Mouse (Mus musculus) lung, postnatal 0 days (tissue): ENCODE data around the gene Uhmk1. TPM values are rescaled to one million over a fixed set of nuclear protein-coding genes. Genes with fewer than 3 reads are reported as not detected.
A peak's percentile ranks its signal among the peaks of the same experiment; 100 is the strongest.

Source experiments
- ATAC-seq: fragments of 200-750 bp; cut with Nextera tagmentation; 2 replicates; pipeline ENCODE4 v1.8.0; 2017; ENCODE audit warnings: moderate library complexity
- DNase-seq: peaks from one replicate; pipeline ENCODE4 v3.0.0-alpha.2; 2016; ENCODE audit warnings: low spot score
- H3K27ac ChIP-seq: fragments of 300-500 bp; sonication (generic); 2 replicates; pipeline ENCODE4 v1.5.1; 2014; ENCODE audit warnings: antibody characterized with exemption, mild to moderate bottlenecking, low read length, mixed read lengths
- H3K27me3 ChIP-seq: fragments of 300-500 bp; sonication (generic); replicated peaks from 2 replicates; pipeline ENCODE4 v1.6.1; 2014; ENCODE audit warnings: low read length, mixed read lengths; ENCODE audit not compliant: insufficient read depth
- H3K36me3 ChIP-seq: fragments of 300-500 bp; sonication (generic); 2 replicates; pipeline ENCODE4 v1.6.1; 2014; ENCODE audit warnings: low read length, mixed read lengths; ENCODE audit not compliant: insufficient read depth
- H3K4me1 ChIP-seq: fragments of 300-500 bp; sonication (generic); 2 replicates; pipeline ENCODE4 v1.6.1; 2014; ENCODE audit warnings: antibody characterized with exemption, low read depth, low read length, mixed read lengths; ENCODE audit not compliant: insufficient read depth
- H3K4me2 ChIP-seq: fragments of 300-500 bp; sonication (generic); replicated peaks from 2 replicates; pipeline ENCODE4 v1.6.1; 2014; ENCODE audit warnings: low read depth, mild to moderate bottlenecking, low read length, moderate library complexity, mixed read lengths
- H3K4me3 ChIP-seq: fragments of 300-500 bp; sonication (generic); 2 replicates; pipeline ENCODE4 v1.5.1; 2014; ENCODE audit warnings: low read depth, low read length
- H3K9ac ChIP-seq: fragments of 300-500 bp; sonication (generic); replicated peaks from 2 replicates; pipeline ENCODE4 v1.6.1; 2014; ENCODE audit warnings: low read depth, mild to moderate bottlenecking
- H3K9me3 ChIP-seq: fragments of 300-500 bp; sonication (generic); 2 replicates; pipeline ENCODE4 v1.6.1; 2016; ENCODE audit warnings: low read length, mixed read lengths
- CTCF ChIP-seq: IDR thresholded peaks from 2 replicates; pipeline ENCODE4 v1.5.1; 2016; ENCODE audit warnings: antibody characterized with exemption, mild to moderate bottlenecking
- EP300 ChIP-seq: IDR thresholded peaks from 2 replicates; pipeline ENCODE4 v1.6.1; 2016; ENCODE audit warnings: antibody characterized with exemption, mild to moderate bottlenecking, control low read depth
- WGBS: fragments of 180-500 bp; shearing (Covaris S2); extraction: QIAGEN DNeasy Blood & Tissue Kit; methylation state at CpG from one replicate; pipeline ENCODE4 v1.1.7; 2014; 5-methylcytosine and 5-hydroxymethylcytosine counted together
- polyA plus RNA-seq: library from polyadenylated mRNA; unstranded; fragments of >200 nt; fragmentation: Nextera tagmentation; extraction: Ambion mirVana; gene quantifications from 2 replicates; pipeline ENCODE4 v1.2.1, GENCODE M21; 2015

Gene Uhmk1
- polyA plus RNA-seq, 1 experiment from 2014 or later, result 4.8 TPM

GRCm38 (mm10) chr1:170200379-170200778 lies 14.8 kb downstream of the Uhmk1 start:
- Histone ChIP-seq H3K9me3 (no peaks in the 10 kb centered on the region), H3K27me3 (no peaks in the 10 kb centered on the region), H3K36me3 (peaks cover 39% of the 10 kb centered on the region), H3K9ac (no peak overlapping the region), H3K4me1 (no peaks in the 10 kb centered on the region), H3K4me3 (no peak overlapping the region), H3K4me2 (no peak overlapping the region), H3K27ac (no peak overlapping the region)
- WGBS, result 83% methylated on average over 3 of the region's 3 CpGs
- no peak; the same call in 1 of the 2 replicates for ATAC-seq
- TF ChIP-seq EP300, result no peak
- TF ChIP-seq CTCF, result peak; percentile 61
- DNase-seq, result peak; percentile 22

- no peaks in the 10 kb centered on the region for H3K9me3 ChIP-seq
- H3K4me3 ChIP-seq, result no peak overlapping the region
- no peak overlapping the region for H3K4me2 ChIP-seq
- 93% methylated on average over 8 of the region's 8 CpGs for WGBS
- H3K9ac ChIP-seq, result no peak overlapping the region
- no peak for ATAC-seq
- no peaks in the 10 kb centered on the region for H3K27me3 ChIP-seq
- H3K4me1 ChIP-seq, result no peaks in the 10 kb centered on the region
- no peak for DNase-seq
- H3K36me3 ChIP-seq, result peaks cover 24% of the 10 kb centered on the region
- TF ChIP-seq EP300 (no peak), CTCF (no peak)
- no peak overlapping the region for H3K27ac ChIP-seq
Observed at GRCm38 (mm10) chr1:170196211-170196610, 19.0 kb downstream of the Uhmk1 start.

- no peak overlapping the region for H3K4me3 ChIP-seq
- H3K27ac ChIP-seq, result no peak overlapping the region
- DNase-seq (no peak), ATAC-seq (no peak)
- no peak for TF ChIP-seq CTCF
- no peak for TF ChIP-seq EP300
- H3K9ac ChIP-seq, result no peak overlapping the region
- 95% methylated on average over 1 of the region's 1 CpGs for WGBS
- no peaks in the 10 kb centered on the region for H3K4me1 ChIP-seq
- no peaks in the 10 kb centered on the region for H3K9me3 ChIP-seq
- no peak overlapping the region for H3K4me2 ChIP-seq
- peaks cover 4% of the 10 kb centered on the region for H3K36me3 ChIP-seq
- no peaks in the 10 kb centered on the region for H3K27me3 ChIP-seq
Observed at GRCm38 (mm10) chr1:170191925-170192324, 23.3 kb downstream of the Uhmk1 start.

GRCm38 (mm10) chr1:170190225-170190624 lies 25.0 kb downstream of the Uhmk1 start:
- no peak overlapping the region for H3K4me2 ChIP-seq
- 65% methylated on average over 4 of the region's 4 CpGs for WGBS
- DNase-seq (no peak), ATAC-seq (no peak)
- no peaks in the 10 kb centered on the region; the same call in 1 of the 2 replicates for H3K36me3 ChIP-seq
- H3K9me3 ChIP-seq, result no peaks in the 10 kb centered on the region
- no peak overlapping the region for H3K4me3 ChIP-seq
- TF ChIP-seq CTCF (no peak), EP300 (no peak)
- no peaks in the 10 kb centered on the region for H3K27me3 ChIP-seq
- no peak overlapping the region for H3K27ac ChIP-seq
- H3K9ac ChIP-seq, result no peak overlapping the region
- no peaks in the 10 kb centered on the region for H3K4me1 ChIP-seq

- Histone ChIP-seq H3K36me3 (no peaks in the 10 kb centered on the region; the same call in 1 of the 2 replicates), H3K4me1 (no peaks in the 10 kb centered on the region), H3K27ac (no peak overlapping the region), H3K4me2 (no peak overlapping the region), H3K4me3 (no peak overlapping the region), H3K9ac (no peak overlapping the region), H3K27me3 (no peaks in the 10 kb centered on the region), H3K9me3 (no peaks in the 10 kb centered on the region)
- ATAC-seq (peak; percentile 83), DNase-seq (peak; percentile 63)
- TF ChIP-seq EP300, result no peak
- TF ChIP-seq CTCF, result no peak
- WGBS, result 71% methylated on average over 11 of the region's 11 CpGs
Observed at GRCm38 (mm10) chr1:170188601-170189000, 26.6 kb downstream of the Uhmk1 start.

GRCm38 (mm10) chr1:170186531-170186930 lies 28.7 kb downstream of the Uhmk1 start:
- no peak overlapping the region for H3K27ac ChIP-seq
- H3K27me3 ChIP-seq, result no peaks in the 10 kb centered on the region
- H3K36me3 ChIP-seq, result no peaks in the 10 kb centered on the region
- no peak overlapping the region for H3K4me3 ChIP-seq
- WGBS, result 68% methylated on average over 5 of the region's 5 CpGs
- no peaks in the 10 kb centered on the region for H3K9me3 ChIP-seq
- no peak overlapping the region for H3K4me2 ChIP-seq
- ATAC-seq (no peak), DNase-seq (no peak)
- no peak overlapping the region for H3K9ac ChIP-seq
- TF ChIP-seq CTCF (no peak), EP300 (no peak)
- H3K4me1 ChIP-seq, result no peaks in the 10 kb centered on the region

- no peak for TF ChIP-seq CTCF
- no peak for TF ChIP-seq EP300
- WGBS, result 75% methylated on average over 3 of the region's 3 CpGs
- ATAC-seq (no peak), DNase-seq (no peak)
- H3K9me3 ChIP-seq, result no peaks in the 10 kb centered on the region
- H3K4me1 ChIP-seq, result no peaks in the 10 kb centered on the region
- no peaks in the 10 kb centered on the region for H3K36me3 ChIP-seq
- no peak overlapping the region for H3K4me2 ChIP-seq
- H3K4me3 ChIP-seq, result no peak overlapping the region
- H3K27ac ChIP-seq, result no peak overlapping the region
- no peak overlapping the region for H3K9ac ChIP-seq
- H3K27me3 ChIP-seq, result no peaks in the 10 kb centered on the region
Observed at GRCm38 (mm10) chr1:170185137-170185536, 30.1 kb downstream of the Uhmk1 start.
